Mouse (Mus musculus) heart, postnatal 14 days (tissue): Measurements from ENCODE around the gene Palmd. TPM values are rescaled to one million over a fixed set of nuclear protein-coding genes. Genes with fewer than 3 reads are reported as not detected.

Source experiments
- DNase-seq, 2 experiments: peaks; one replicate each; pipeline ENCODE4 v3.0.0; 2021 to 2022
- intact Hi-C: fragments of 180-260 bp; cut with DNase I; formaldehyde crosslinking; loops from one replicate; pipeline ENCODE4 v1.15.1; 2025
- long read RNA-seq, 2 experiments: library from polyadenylated mRNA; stranded (forward); transcript quantifications; one replicate each; pipeline ENCODE4 v2.0.0; 2021
- total RNA-seq, 2 experiments: library from RNA; stranded (reverse); gene quantifications; 2 replicates each; pipeline ENCODE4 v1.2.3; 2021

Gene Palmd
- 10 to 100 TPM; 64.2 to 75.2 TPM for total RNA-seq
- long read RNA-seq, experiment 1, transcript Palmd-201 (8 exons, 2,433 nt): major isoform, 104 of 110 reads
- long read RNA-seq, experiment 1, partial matches to known transcripts: 4 of 110 reads
- long read RNA-seq, experiment 1, other reads (novel, unspliced or antisense): 2 of 110 reads
- long read RNA-seq, experiment 2, transcript Palmd-201 (8 exons, 2,433 nt): major isoform, 85 of 97 reads
- long read RNA-seq, experiment 2, partial matches to known transcripts: 4 of 97 reads
- long read RNA-seq, experiment 2, other reads (novel, unspliced or antisense): 8 of 97 reads

- intact Hi-C loops: loop anchor here (5.0 kb wide), 5 partner anchors 46 to 149 kb away; no protein-coding TSS in a partner anchor
- DNase-seq: peak; percentile 71 to 72
Measured at GRCm38 (mm10) chr3:116968540-116968997, at the start of gene Palmd. TSS of gene Palmd (minus strand) at chr3:116968987.

DNA sequence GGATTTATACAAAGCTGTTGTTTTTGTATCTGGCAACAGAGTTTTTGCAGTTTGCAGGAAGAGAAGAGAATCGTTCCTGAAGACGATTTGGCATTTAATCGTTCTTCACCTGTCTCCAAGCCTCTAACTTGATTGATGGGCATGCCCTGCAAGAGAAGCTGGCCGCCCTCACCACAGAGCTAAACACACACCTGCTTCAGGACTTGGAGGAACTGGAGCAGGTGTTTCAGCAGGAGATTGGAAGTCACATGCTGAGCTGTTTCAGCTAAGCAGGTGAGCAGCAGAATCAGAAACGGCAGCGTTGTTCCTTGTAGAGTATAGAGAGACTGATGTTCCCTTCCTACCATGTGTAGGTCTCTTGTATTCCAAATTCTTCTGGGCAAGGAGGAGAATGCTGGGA is 41.4 kb upstream of the Palmd start:
- DNase-seq: no peak
- intact Hi-C loops: no loop called here

DNA sequence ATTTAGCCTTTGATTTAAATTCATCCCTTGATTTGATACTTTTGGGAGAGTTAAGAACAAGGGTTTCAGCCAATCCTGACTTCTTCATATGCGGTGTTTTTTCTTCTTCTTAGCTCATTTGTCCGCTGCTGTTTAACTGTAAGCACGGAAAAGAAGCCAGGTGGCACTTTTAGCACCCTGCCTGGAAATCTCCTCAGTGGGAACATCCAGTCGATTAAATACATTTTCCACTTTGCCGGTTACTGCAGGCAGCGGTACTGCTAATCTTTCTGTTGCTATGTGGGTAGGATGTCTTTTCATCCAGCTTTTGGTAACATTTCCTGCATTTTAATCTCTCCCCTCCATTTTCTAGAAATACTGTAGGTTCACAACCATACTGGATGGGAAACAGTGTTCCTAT is 38.6 kb upstream of the Palmd start:
- intact Hi-C loops: no loop called here
- DNase-seq: no peak

DNA sequence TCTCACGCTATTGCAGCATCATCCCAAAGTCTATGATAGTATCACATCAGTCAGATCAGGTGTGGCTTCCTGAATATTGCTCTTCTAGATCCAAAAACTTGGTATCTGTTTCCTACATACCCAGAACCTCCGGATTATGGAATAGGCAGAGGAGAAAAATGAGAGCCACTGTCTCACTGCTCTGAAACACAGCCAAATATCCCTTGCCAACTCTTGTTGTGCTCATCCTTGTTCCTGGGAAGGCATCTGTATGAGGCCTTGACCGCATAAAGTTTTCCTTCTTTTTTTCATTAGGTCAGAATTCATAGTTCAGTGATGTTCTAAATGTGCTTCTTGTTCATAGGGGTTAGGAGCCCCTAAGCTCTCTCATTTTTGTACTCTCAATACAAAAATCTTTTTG is 37.8 kb upstream of the Palmd start:
- intact Hi-C loops: no loop called here
- DNase-seq: no peak

DNA sequence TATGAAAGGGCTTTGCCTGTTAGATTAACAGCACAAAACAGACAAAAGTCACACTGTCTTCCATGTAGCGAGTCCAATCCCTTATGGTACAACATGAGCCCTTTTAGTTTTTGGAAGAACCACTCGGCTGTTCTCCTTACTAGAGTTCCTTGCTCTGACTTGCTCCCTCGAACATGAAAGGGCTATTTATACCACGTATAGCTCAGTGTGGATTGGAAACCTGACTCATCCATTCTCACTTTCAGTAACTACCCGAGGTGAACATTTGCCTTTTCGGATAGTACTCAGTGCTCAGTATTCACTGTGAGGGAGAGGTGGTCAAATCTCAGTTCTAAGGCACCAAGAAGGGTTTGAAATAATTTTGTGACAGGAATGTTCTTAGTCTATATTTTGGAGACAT is 34.6 kb upstream of the Palmd start:
- DNase-seq: no peak
- intact Hi-C loops: no loop called here

GRCm38 (mm10) chr3:117001686-117002485 is 33.1 kb upstream of the Palmd start:
- no peak for DNase-seq
- intact Hi-C loops: no loop called here

- no peak for DNase-seq
- intact Hi-C loops: no loop called here
Measured at GRCm38 (mm10) chr3:116993011-116993410, 24.2 kb upstream of the Palmd start.

DNA sequence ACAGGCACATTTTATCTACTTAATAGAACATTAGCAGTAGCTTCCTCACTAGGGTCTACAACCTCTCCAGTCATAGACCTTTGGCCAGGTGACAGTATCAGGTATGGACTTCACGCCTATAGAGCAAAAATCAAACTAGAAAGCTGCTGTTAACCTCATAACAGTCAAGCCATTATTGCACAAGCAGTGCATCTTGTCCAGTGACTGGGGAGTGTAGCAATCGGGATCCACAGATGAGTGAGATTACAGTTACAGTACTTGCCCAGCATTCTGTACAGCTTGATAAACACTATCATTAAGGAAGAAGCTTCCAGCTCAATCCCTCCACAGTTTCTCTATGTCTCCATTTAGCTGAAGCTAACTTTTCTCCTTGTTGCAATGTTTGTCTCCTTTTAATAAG is 22.4 kb upstream of the Palmd start:
- DNase-seq: no peak
- intact Hi-C loops: no loop called here

DNA sequence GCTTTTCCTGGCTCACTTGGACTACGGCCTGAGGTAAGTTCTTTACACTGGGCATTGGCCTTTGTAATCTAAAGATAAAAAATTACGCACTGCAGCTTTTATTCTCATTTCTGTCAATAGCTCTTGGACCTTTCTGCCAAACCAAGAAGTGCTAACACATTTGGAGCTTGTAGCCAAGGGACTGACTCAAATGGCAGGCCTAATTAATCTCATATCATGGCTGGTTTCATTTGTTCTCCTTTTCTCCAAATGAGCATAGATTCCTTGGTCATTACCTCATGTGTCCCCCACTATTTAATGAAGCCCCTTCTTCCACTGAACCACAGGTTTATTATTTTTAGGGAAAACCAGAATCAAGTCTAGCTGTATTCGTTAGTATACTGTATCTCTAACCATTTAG is 19.4 kb upstream of the Palmd start:
- intact Hi-C loops: no loop called here

GRCm38 (mm10) chr3:116986451-116986850 is 17.7 kb upstream of the Palmd start:
- intact Hi-C loops: no loop called here
- no peak for DNase-seq

More for the DNA sequence above, 19.4 kb upstream of the Palmd start:
- no peak for DNase-seq

- DNase-seq: no peak
- intact Hi-C loops: no loop called here
Measured at GRCm38 (mm10) chr3:116985741-116986140, 17.0 kb upstream of the Palmd start.

GRCm38 (mm10) chr3:116985042-116985455 is 16.3 kb upstream of the Palmd start:
- intact Hi-C loops: no loop called here
- DNase-seq: no peak

- DNase-seq: no peak
- intact Hi-C loops: loop anchor here (5.0 kb wide), 1 partner anchor 45 kb away; no protein-coding TSS in a partner anchor
Measured at GRCm38 (mm10) chr3:116981811-116982575, 13.2 kb upstream of the Palmd start.

GRCm38 (mm10) chr3:116969786-116970185 is 999 bp upstream of the Palmd start:
- DNase-seq: no peak
- intact Hi-C loops: loop anchor here (5.0 kb wide), 5 partner anchors 47 to 148 kb away; no protein-coding TSS in a partner anchor

DNA sequence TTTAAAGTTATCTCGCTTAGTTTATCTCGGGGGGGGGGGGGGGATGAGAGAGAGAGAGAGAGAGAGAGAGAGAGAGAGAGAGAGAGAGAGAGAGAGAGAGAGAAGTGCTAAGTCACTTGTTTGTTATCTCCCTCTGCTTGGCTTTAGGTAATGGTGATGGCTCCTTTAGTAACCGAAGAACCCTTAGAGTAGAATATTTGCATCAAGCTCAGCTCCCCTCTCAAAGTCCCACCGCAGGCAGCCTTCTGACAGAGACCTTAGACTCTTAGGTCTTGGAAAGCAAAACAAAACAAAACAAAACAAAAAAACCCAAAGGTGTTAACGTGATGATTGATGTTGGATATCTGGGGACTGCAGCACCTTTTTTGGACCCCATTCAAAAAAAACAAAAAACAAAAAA is 216 bp upstream of the Palmd start:
- intact Hi-C loops: loop anchor here (5.0 kb wide), 5 partner anchors 47 to 148 kb away; no protein-coding TSS in a partner anchor
- DNase-seq: no peak

GRCm38 (mm10) chr3:116967967-116968366 is 820 bp downstream of the Palmd start, which contains the start of gene 4930455H04Rik:
TSS of gene 4930455H04Rik (plus strand) at chr3:116968267.
- intact Hi-C loops: loop anchor here (5.0 kb wide), 5 partner anchors 46 to 149 kb away; no protein-coding TSS in a partner anchor

GRCm38 (mm10) chr3:116967436-116967835 is 1.4 kb downstream of the Palmd start:
- intact Hi-C loops: loop anchor here (5.0 kb wide), 5 partner anchors 45 to 150 kb away; no protein-coding TSS in a partner anchor

More at GRCm38 (mm10) chr3:116967967-116968366, 820 bp downstream of the Palmd start, which contains the start of gene 4930455H04Rik:
- no peak for DNase-seq

GRCm38 (mm10) chr3:116966800-116967199 is 2.0 kb downstream of the Palmd start:
- intact Hi-C loops: loop anchor here (5.0 kb wide), 5 partner anchors 44 to 151 kb away; no protein-coding TSS in a partner anchor
- peak; percentile 36 to 62 for DNase-seq

More at GRCm38 (mm10) chr3:116967436-116967835, 1.4 kb downstream of the Palmd start:
- DNase-seq: no peak

- DNase-seq: peak; percentile 57 to 62
- intact Hi-C loops: loop anchor here (5.0 kb wide), 5 partner anchors 44 to 151 kb away; no protein-coding TSS in a partner anchor
Measured at GRCm38 (mm10) chr3:116966225-116966624, 2.6 kb downstream of the Palmd start.

GRCm38 (mm10) chr3:116964426-116964825 is 4.4 kb downstream of the Palmd start:
- peak; percentile 76 to 77 for DNase-seq
- intact Hi-C loops: loop anchor here (2.0 kb wide), 1 partner anchor 14 kb away; no protein-coding TSS in a partner anchor
